Mouse (Mus musculus): ENCODE data around the gene Rpl13a. TPM values are rescaled to one million over a fixed set of nuclear protein-coding genes. Genes with fewer than 3 reads are reported as not detected.

The Rpl13a gene
- total RNA-seq, 4 experiments from 2014 or later: 804 to 903 (median 864) TPM

- DNase-seq (ENCODE audit: low spot score in 2 of 2): no peak
Observed at GRCm38 (mm10) chr7:45092828-45093515, 35.6 kb downstream of the Rpl13a start.

GRCm38 (mm10) chr7:45092048-45092447 is 36.5 kb downstream of the Rpl13a start, which contains the start of gene Rcn3:
Gene Rcn3 (minus strand): TSS chr7:45092221.
- no peak for DNase-seq (ENCODE audit: low spot score in 2 of 2)

- no peak for DNase-seq (ENCODE audit: low spot score in 2 of 2)
Observed at GRCm38 (mm10) chr7:45091001-45091990, 37.3 kb downstream of the Rpl13a start.

- no peak for DNase-seq (ENCODE audit: low spot score in 2 of 2)
Observed at GRCm38 (mm10) chr7:45090251-45090977, 38.1 kb downstream of the Rpl13a start.

DNA sequence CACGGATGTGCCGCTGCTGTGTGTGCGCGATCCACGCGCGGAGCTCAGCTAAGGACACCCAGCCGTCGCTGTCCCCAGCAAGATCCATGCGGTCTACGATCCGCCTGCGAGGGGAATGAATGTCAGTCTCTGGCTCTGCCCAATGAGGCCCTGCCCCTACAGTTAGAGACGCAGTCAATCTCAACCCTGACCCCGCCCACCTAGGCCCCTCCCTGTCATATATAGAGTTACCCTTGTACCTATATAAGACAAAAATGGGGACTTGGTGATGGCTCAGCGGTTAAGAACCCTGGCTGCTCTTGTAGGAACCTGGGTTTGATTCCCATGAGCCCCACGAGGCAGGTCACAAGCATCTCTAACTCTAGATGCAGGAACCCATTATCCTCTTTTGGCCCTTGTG is 40.0 kb downstream of the Rpl13a start:
- no peak for DNase-seq (ENCODE audit: low spot score in 2 of 2)

DNA sequence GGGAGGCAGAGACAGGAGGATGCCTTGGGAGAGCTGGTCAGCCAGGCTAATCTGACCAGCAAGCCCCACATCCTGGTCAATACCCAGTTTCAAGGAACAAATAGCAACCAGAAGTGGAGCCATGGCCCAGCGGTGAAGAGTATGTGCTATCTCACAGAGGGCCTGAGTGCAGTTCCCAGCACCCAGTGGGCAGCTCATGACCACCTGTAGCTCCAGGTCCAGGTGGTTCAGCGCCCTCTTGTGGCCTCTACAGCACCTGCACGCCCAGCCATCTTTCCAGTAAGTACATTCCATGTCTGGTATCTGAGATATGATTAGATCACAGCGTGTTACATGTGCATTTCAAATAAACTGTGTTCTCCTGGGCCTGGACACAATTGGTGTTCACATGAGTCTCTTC is 42.5 kb downstream of the Rpl13a start:
- DNase-seq (ENCODE audit: low spot score in 2 of 2): no peak

- no peak for DNase-seq (ENCODE audit: low spot score in 2 of 2)
Observed at GRCm38 (mm10) chr7:45083300-45083890, 45.2 kb downstream of the Rpl13a start.

GRCm38 (mm10) chr7:45082401-45083299 is 45.9 kb downstream of the Rpl13a start:
- no peak for DNase-seq (ENCODE audit: low spot score in 2 of 2)

- DNase-seq (ENCODE audit: low spot score in 2 of 2): no peak
Observed at GRCm38 (mm10) chr7:45081016-45081415, 47.5 kb downstream of the Rpl13a start.

- peak; percentile 70 to 96 for DNase-seq (ENCODE audit: low spot score in 2 of 2)
Observed at GRCm38 (mm10) chr7:45079856-45080255, 48.7 kb downstream of the Rpl13a start.

DNA sequence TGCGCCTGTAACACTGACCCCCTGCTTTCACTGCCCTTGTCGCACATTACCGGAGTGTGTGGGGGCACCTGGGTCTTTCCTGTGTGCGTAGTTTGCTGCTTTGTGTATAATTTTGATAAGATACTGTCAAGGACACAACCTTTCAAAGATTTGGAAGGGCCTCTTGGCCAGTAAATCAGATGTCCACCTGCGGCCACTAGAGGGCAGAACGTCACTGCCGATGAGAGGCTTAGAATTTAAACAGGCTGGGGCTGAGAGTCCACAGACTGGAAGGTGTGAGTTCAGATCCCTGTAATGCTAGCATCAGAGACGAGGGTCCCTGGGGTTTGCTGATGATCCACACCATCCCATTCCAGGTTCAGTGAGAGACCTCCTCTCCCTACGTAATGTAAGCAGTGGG is 50.0 kb downstream of the Rpl13a start:
- DNase-seq (ENCODE audit: low spot score in 2 of 2): no peak

DNA sequence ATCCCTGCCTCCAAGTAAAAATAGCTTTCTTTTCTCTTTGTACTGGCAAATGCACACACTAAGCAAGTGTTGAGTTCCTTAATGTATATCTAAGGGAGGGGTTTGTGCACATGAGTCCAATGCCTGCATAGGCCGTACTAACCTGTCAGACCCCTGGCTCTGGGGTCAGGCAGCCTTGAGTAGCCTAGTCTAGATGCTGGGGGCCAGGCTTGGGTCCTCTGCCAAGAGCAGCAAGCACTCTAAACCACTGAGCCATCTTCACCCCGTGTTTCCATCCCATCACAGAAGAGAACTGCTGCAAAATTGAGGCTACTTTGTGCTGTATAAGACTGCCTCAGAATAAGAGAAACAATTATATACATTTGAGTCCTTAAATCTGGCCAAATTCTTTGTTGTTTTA is 50.7 kb downstream of the Rpl13a start:
- DNase-seq (ENCODE audit: low spot score in 2 of 2): no peak

DNA sequence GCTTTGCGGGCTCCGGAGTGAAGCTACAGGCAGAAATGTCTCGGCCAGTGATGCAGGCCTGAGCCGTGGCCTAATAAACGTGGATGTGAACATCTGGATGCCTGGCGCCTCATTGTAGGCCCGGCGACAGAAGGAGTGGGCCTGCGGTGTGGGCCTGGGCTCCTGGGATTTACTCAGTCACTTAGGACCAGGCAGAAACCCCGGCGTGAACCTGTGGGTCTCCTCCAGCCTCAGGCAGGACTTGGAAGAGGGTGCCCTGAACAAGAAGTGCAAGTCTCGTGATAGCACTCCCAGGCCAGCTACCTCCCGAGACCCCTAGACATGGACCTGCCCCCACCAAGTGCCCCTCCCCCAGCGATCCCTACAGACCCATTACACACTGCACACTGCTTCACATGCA is 51.2 kb downstream of the Rpl13a start:
- no peak for DNase-seq (ENCODE audit: low spot score in 2 of 2)

DNA sequence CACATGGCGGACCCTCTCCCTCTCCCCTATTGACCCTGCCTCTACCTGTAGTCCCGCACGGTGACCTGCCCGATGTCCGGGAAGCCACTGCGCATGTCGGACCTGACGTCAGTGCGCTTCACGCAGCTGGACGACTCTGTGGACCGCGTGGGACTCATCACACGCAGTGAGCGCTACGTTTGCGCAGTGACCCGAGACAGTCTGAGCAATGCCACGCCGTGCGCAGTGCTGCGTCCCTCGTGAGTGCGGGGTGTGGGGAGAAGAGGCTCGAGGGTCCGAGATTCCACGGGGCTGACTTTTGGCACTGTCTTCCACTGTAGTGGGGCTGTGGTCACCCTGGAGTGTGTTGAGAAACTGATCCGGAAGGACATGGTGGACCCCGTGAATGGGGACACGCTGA is 52.1 kb downstream of the Rpl13a start:
- DNase-seq (ENCODE audit: low spot score in 2 of 2): no peak

Small RNA genes within 50 kb of the gene (microRNA-seq; reads per million reads assigned to microRNA genes)
- 735 to 1,167 reads per million in 2 experiments for gene Mir150
- 10.7 to 16.1 reads per million in 2 experiments for gene Mir5121
- 0.44 to 5.0 reads per million in 2 experiments for gene Mir7055

Other genes with a start within 250 kb of the Rpl13a start
- 10 to 100 TPM; 80.5 to 97.9 (median 88.4) TPM for gene Med25, start 236.0 kb downstream of the Rpl13a start, total RNA-seq (2022)
- 10 to 100 TPM; 21.8 to 28.6 (median 24.0) TPM for gene Fuz, start 232.7 kb downstream of the Rpl13a start, total RNA-seq (2022)
- gene Ap2a1, start 199.3 kb downstream of the Rpl13a start, total RNA-seq (2022): 100 to 1,000 TPM; 312 to 359 (median 323) TPM
- gene Tsks, start 185.6 kb downstream of the Rpl13a start, total RNA-seq (2022): 1 to 10 TPM; 2.0 to 2.5 (median 2.2) TPM
- 100 to 1,000 TPM in 1 of 4 experiments, 10 to 100 TPM in 3; 95.5 to 101 (median 98.3) TPM for gene Cpt1c, start 153.9 kb downstream of the Rpl13a start, total RNA-seq (2022)
- 100 to 1,000 TPM; 153 to 178 (median 175) TPM for gene Prmt1, start 142.2 kb downstream of the Rpl13a start, total RNA-seq (2022)
- gene Irf3, start 131.1 kb downstream of the Rpl13a start, total RNA-seq (2022): 10 to 100 TPM; 23.6 to 42.1 (median 32.8) TPM
- 1 to 10 TPM; 2.3 to 5.1 (median 2.8) TPM for gene Bcl2l12, start 130.0 kb downstream of the Rpl13a start, total RNA-seq (2022)
- 100 to 1,000 TPM; 164 to 171 (median 170) TPM for gene Scaf1, start 112.4 kb downstream of the Rpl13a start, total RNA-seq (2022)
- gene Rras, start 110.8 kb downstream of the Rpl13a start, total RNA-seq (2022): 10 to 100 TPM; 13.7 to 18.8 (median 14.7) TPM
- gene Prr12, start 75.9 kb downstream of the Rpl13a start, total RNA-seq (2022): 10 to 100 TPM; 68.5 to 73.4 (median 71.5) TPM
- 10 to 100 TPM; 50.2 to 61.0 (median 57.9) TPM for gene Nosip, start 66.3 kb downstream of the Rpl13a start, total RNA-seq (2022)
- gene Prrg2, start 66.1 kb downstream of the Rpl13a start, total RNA-seq (2022): 10 to 100 TPM in 1 of 4 experiments, 1 to 10 TPM in 3; 6.7 to 11.5 (median 8.2) TPM
- gene Rcn3, start 36.5 kb downstream of the Rpl13a start, total RNA-seq (2022): 1 to 10 TPM; 5.7 to 8.3 (median 5.9) TPM
- 10 to 100 TPM; 18.6 to 21.9 (median 19.9) TPM for gene Fcgrt, start 24.9 kb downstream of the Rpl13a start, total RNA-seq (2022)
- 100 to 1,000 TPM; 467 to 554 (median 521) TPM for gene Rps11, start 4.3 kb downstream of the Rpl13a start, total RNA-seq (2022)
- not detected for gene Gm45713, start 7.5 kb upstream of the Rpl13a start, total RNA-seq (2022)
- gene Flt3l, start 7.7 kb upstream of the Rpl13a start, total RNA-seq (2022): 1 to 10 TPM; 6.5 to 8.2 (median 7.5) TPM
- 10 to 100 TPM; 41.4 to 49.3 (median 45.2) TPM for gene Pih1d1, start 25.5 kb upstream of the Rpl13a start, total RNA-seq (2022)
- 10 to 100 TPM; 17.9 to 20.9 (median 19.8) TPM for gene Aldh16a1, start 25.8 kb upstream of the Rpl13a start, total RNA-seq (2022)
- gene Slc17a7, start 35.2 kb upstream of the Rpl13a start, total RNA-seq (2022): 1,000 to 10,000 TPM; 1,001 to 1,087 (median 1,026) TPM
- under 1 TPM in 1 of 4 experiments, not detected in 3; 0.34 TPM for gene Gfy, start 50.8 kb upstream of the Rpl13a start, total RNA-seq (2022)
- gene Pth2, start 52.2 kb upstream of the Rpl13a start, total RNA-seq (2022): under 1 TPM in 1 of 4 experiments, not detected in 3; 0.80 TPM
- 1 to 10 TPM; 4.3 to 6.4 (median 5.4) TPM for gene Ccdc155, start 76.1 kb upstream of the Rpl13a start, total RNA-seq (2022)
- 10 to 100 TPM; 23.1 to 31.5 (median 26.8) TPM for gene Dkkl1, start 83.4 kb upstream of the Rpl13a start, total RNA-seq (2022)
- gene Tead2, start 87.0 kb upstream of the Rpl13a start, total RNA-seq (2022): 1 to 10 TPM; 2.0 to 5.1 (median 3.0) TPM
- 10 to 100 TPM in 2 of 4 experiments, 1 to 10 TPM in 2; 5.0 to 18.9 (median 11.9) TPM for gene Cd37, start 110.4 kb upstream of the Rpl13a start, total RNA-seq (2022)
- 1 to 10 TPM; 1.6 to 2.6 (median 2.1) TPM for gene Slc6a16, start 112.3 kb upstream of the Rpl13a start, total RNA-seq (2022)
- under 1 TPM in 3 of 4 experiments, not detected in 1; 0.19 to 0.55 (median 0.34) TPM for gene Slc6a21, start 148.8 kb upstream of the Rpl13a start, total RNA-seq (2022)
- 10 to 100 TPM; 23.9 to 27.8 (median 25.1) TPM for gene Trpm4, start 205.0 kb upstream of the Rpl13a start, total RNA-seq (2022)
- 1 to 10 TPM in 1 of 4 experiments, under 1 TPM in 3; 0.26 to 1.1 (median 0.78) TPM for gene Hrc, start 206.5 kb upstream of the Rpl13a start, total RNA-seq (2022)
- 100 to 1,000 TPM; 137 to 162 (median 150) TPM for gene Ppfia3, start 238.3 kb upstream of the Rpl13a start, total RNA-seq (2022)
- gene Lin7b, start 241.8 kb upstream of the Rpl13a start, total RNA-seq (2022): 100 to 1,000 TPM; 139 to 172 (median 159) TPM

All from left cerebral cortex, adult 8-10 months (tissue).